Mouse (Mus musculus): ENCODE measurements around the gene 9530068E07Rik. TPM values are rescaled to one million over a fixed set of nuclear protein-coding genes. Genes with fewer than 3 reads are reported as not detected.
"Not testable (repeated sequence)": the region's sequence is repeated elsewhere in the genome, so short reads cannot be mapped to it uniquely, and the experiment has no call there.

Gene 9530068E07Rik
- polyA plus RNA-seq, 1 experiment from 2014 or later = 162 TPM

GRCm38 (mm10) chr11:52383741-52384140 is 12.5 kb upstream of the 9530068E07Rik start:
- Histone ChIP-seq H3K9ac (ENCODE audit: low read length) (no peak overlapping the region), H3K4me2 (ENCODE audit: low read depth, low read length, severe bottlenecking) (no peak overlapping the region), H3K4me3 (ENCODE audit: low read depth, low read length) (no peak overlapping the region), H3K27me3 (ENCODE audit: control insufficient read depth, insufficient read depth, low read length) (no peaks in the 10 kb centered on the region), H3K36me3 (ENCODE audit: control insufficient read depth, insufficient read depth, low read length) (peaks cover 2% of the 10 kb centered on the region; the same call in 1 of the 2 replicates), H3K9me3 (ENCODE audit: control insufficient read depth, low read length) (no peaks in the 10 kb centered on the region), H3K27ac (ENCODE audit: low read depth, low read length) (no peak overlapping the region), H3K4me1 (replicated peaks; ENCODE audit: control insufficient read depth, insufficient read depth, low read length) (no peaks in the 10 kb centered on the region)
- ATAC-seq (replicated peaks; ENCODE audit: low FRiP score) (no peak), DNase-seq (ENCODE audit: low spot score) (no peak)
- WGBS = 95% methylated on average over 14 of the region's 14 CpGs

DNA sequence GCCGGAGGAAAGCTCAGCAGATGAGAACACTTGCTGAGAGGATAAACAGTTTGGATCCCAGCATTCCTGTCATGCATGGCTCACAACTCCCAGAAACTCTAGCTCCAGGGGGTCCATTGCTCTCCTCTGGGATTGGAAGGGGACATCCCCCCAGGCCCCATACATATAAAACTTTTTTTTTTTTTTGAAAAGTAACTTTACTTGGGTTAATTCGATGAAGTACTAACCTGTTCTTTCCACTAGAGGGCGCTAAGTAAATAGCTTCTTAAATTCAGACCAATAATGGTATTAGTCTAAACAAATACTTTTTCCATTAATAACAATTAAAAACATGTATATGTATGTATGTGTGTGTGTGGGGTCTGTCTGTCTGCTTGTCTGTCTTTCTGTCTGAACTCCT is 11.6 kb upstream of the 9530068E07Rik start:
- Histone ChIP-seq H3K9ac (ENCODE audit: low read length) (no peak overlapping the region), H3K4me2 (ENCODE audit: low read depth, low read length, severe bottlenecking) (no peak overlapping the region), H3K36me3 (ENCODE audit: control insufficient read depth, insufficient read depth, low read length) (peaks cover 2% of the 10 kb centered on the region; the same call in 1 of the 2 replicates), H3K27ac (ENCODE audit: low read depth, low read length) (no peak overlapping the region), H3K4me1 (replicated peaks; ENCODE audit: control insufficient read depth, insufficient read depth, low read length) (no peaks in the 10 kb centered on the region), H3K9me3 (ENCODE audit: control insufficient read depth, low read length) (no peaks in the 10 kb centered on the region), H3K4me3 (ENCODE audit: low read depth, low read length) (no peak overlapping the region), H3K27me3 (ENCODE audit: control insufficient read depth, insufficient read depth, low read length) (no peaks in the 10 kb centered on the region)
- DNase-seq (ENCODE audit: low spot score) (no peak), ATAC-seq (replicated peaks; ENCODE audit: low FRiP score) (no peak)
- WGBS = 63% methylated on average over 3 of the region's 3 CpGs

DNA sequence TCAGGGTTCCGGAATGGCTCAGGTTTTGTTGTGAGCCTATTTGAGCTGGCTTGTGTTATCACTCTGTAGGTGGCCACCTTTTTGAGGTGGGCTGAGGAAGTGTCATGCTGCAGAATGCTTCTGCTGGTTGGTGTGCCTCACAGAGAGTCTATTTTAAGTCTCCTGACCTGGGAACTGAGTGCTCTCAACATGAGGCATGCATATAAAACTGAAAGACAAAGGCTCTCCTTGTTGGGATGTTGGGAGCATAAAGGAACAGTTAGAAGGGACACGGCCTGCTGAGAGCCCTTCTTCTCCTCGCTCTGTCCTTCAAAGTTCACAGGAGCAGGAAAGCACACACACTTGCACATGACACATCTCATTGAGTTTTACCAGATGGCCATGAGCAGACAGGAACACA is 9.3 kb upstream of the 9530068E07Rik start:
- ATAC-seq (replicated peaks; ENCODE audit: low FRiP score) (no peak), DNase-seq (ENCODE audit: low spot score) (no peak)
- 92% methylated on average over 3 of the region's 3 CpGs for WGBS
- H3K27ac ChIP-seq (ENCODE audit: low read depth, low read length) = no peak overlapping the region
- no peaks in the 10 kb centered on the region for H3K27me3 ChIP-seq (ENCODE audit: control insufficient read depth, insufficient read depth, low read length)
- no peak overlapping the region for H3K4me3 ChIP-seq (ENCODE audit: low read depth, low read length)
- H3K4me1 ChIP-seq (replicated peaks; ENCODE audit: control insufficient read depth, insufficient read depth, low read length) = no peaks in the 10 kb centered on the region
- H3K36me3 ChIP-seq (ENCODE audit: control insufficient read depth, insufficient read depth, low read length) = peaks cover 2% of the 10 kb centered on the region; the same call in 1 of the 2 replicates
- H3K9ac ChIP-seq (ENCODE audit: low read length) = no peak overlapping the region
- no peaks in the 10 kb centered on the region for H3K9me3 ChIP-seq (ENCODE audit: control insufficient read depth, low read length)
- no peak overlapping the region for H3K4me2 ChIP-seq (ENCODE audit: low read depth, low read length, severe bottlenecking)

- Histone ChIP-seq H3K4me2 (ENCODE audit: low read depth, low read length, severe bottlenecking) (no peak overlapping the region), H3K27me3 (ENCODE audit: control insufficient read depth, insufficient read depth, low read length) (no peaks in the 10 kb centered on the region), H3K9me3 (ENCODE audit: control insufficient read depth, low read length) (no peaks in the 10 kb centered on the region), H3K9ac (ENCODE audit: low read length) (no peak overlapping the region), H3K4me1 (replicated peaks; ENCODE audit: control insufficient read depth, insufficient read depth, low read length) (no peaks in the 10 kb centered on the region), H3K27ac (ENCODE audit: low read depth, low read length) (no peak overlapping the region), H3K4me3 (ENCODE audit: low read depth, low read length) (no peak overlapping the region), H3K36me3 (ENCODE audit: control insufficient read depth, insufficient read depth, low read length) (peaks cover 2% of the 10 kb centered on the region; the same call in 1 of the 2 replicates)
- no peak for DNase-seq (ENCODE audit: low spot score)
- 91% methylated on average over 12 of the region's 12 CpGs for WGBS
- no peak for ATAC-seq (replicated peaks; ENCODE audit: low FRiP score)
Observed at GRCm38 (mm10) chr11:52388150-52388549, 8.1 kb upstream of the 9530068E07Rik start.

DNA sequence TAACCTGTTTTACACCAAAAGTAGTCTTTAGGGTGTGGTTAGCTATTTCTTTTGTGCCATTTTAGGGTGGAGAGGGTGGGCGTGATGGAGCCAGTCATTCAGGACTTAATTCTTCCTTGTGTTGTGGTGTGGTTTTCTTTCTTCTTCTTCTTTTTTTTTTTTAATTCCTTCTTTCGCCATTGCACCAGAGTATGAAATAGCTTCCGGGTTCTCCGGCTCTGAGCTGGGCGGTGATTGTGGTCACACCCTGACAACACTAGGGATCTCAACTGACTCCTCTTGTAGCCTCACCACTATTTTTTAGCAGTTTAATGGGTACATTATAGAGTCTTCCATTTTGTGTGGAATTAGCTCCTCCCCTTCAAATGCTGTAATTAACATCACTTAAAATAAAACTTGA is 7.2 kb upstream of the 9530068E07Rik start:
- not testable (repeated sequence) for H3K9me3 ChIP-seq (ENCODE audit: control insufficient read depth, low read length); DNase-seq (ENCODE audit: low spot score); H3K27me3 ChIP-seq (ENCODE audit: control insufficient read depth, insufficient read depth, low read length); H3K27ac ChIP-seq (ENCODE audit: low read depth, low read length); ATAC-seq (replicated peaks; ENCODE audit: low FRiP score); H3K4me3 ChIP-seq (ENCODE audit: low read depth, low read length); H3K4me2 ChIP-seq (ENCODE audit: low read depth, low read length, severe bottlenecking); H3K9ac ChIP-seq (ENCODE audit: low read length); H3K4me1 ChIP-seq (replicated peaks; ENCODE audit: control insufficient read depth, insufficient read depth, low read length); H3K36me3 ChIP-seq (ENCODE audit: control insufficient read depth, insufficient read depth, low read length)
- WGBS = 94% methylated on average over 5 of the region's 5 CpGs

GRCm38 (mm10) chr11:52389933-52390332 is 6.3 kb upstream of the 9530068E07Rik start:
- ATAC-seq (replicated peaks; ENCODE audit: low FRiP score) (no peak), DNase-seq (ENCODE audit: low spot score) (no peak)
- Histone ChIP-seq H3K4me1 (replicated peaks; ENCODE audit: control insufficient read depth, insufficient read depth, low read length) (no peaks in the 10 kb centered on the region), H3K4me2 (ENCODE audit: low read depth, low read length, severe bottlenecking) (no peak overlapping the region), H3K9me3 (ENCODE audit: control insufficient read depth, low read length) (no peaks in the 10 kb centered on the region), H3K4me3 (ENCODE audit: low read depth, low read length) (no peak overlapping the region), H3K9ac (ENCODE audit: low read length) (no peak overlapping the region), H3K27ac (ENCODE audit: low read depth, low read length) (no peak overlapping the region), H3K36me3 (ENCODE audit: control insufficient read depth, insufficient read depth, low read length) (peaks cover 2% of the 10 kb centered on the region; the same call in 1 of the 2 replicates), H3K27me3 (ENCODE audit: control insufficient read depth, insufficient read depth, low read length) (no peaks in the 10 kb centered on the region)
- 93% methylated on average over 7 of the region's 7 CpGs for WGBS

- ATAC-seq (replicated peaks; ENCODE audit: low FRiP score) (no peak), DNase-seq (ENCODE audit: low spot score) (no peak)
- Histone ChIP-seq H3K27ac (ENCODE audit: low read depth, low read length) (no peak overlapping the region), H3K9ac (ENCODE audit: low read length) (no peak overlapping the region), H3K4me2 (ENCODE audit: low read depth, low read length, severe bottlenecking) (no peak overlapping the region), H3K36me3 (ENCODE audit: control insufficient read depth, insufficient read depth, low read length) (no peaks in the 10 kb centered on the region), H3K4me3 (ENCODE audit: low read depth, low read length) (no peak overlapping the region), H3K9me3 (ENCODE audit: control insufficient read depth, low read length) (no peaks in the 10 kb centered on the region), H3K4me1 (replicated peaks; ENCODE audit: control insufficient read depth, insufficient read depth, low read length) (no peaks in the 10 kb centered on the region; the same call in 1 of the 2 replicates), H3K27me3 (ENCODE audit: control insufficient read depth, insufficient read depth, low read length) (no peaks in the 10 kb centered on the region)
- WGBS = 84% methylated on average over 4 of the region's 4 CpGs
Observed at GRCm38 (mm10) chr11:52394494-52394893, 1.7 kb upstream of the 9530068E07Rik start.

DNA sequence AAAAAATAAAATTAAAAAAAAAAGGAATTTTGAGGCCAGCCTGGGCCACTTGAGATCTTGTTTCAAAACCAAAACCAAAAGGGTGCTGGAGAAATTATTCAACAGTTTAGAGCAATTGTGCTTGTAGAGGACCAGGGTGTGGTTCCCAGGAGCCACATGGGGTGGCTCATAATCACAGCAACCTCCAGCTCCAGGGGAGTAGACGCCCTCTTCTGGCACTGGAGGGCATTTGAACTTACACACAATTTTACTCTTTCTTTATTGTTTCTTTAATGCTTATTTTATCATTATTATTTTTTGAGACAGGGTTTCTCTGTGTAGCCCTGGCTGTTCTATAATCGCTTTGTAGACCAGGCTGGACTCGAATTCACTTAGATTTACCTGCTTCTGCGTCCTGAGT is 885 bp upstream of the 9530068E07Rik start:
- H3K9me3 ChIP-seq (ENCODE audit: control insufficient read depth, low read length) = no peaks in the 10 kb centered on the region
- H3K9ac ChIP-seq (ENCODE audit: low read length) = no peak overlapping the region
- no peaks in the 10 kb centered on the region for H3K27me3 ChIP-seq (ENCODE audit: control insufficient read depth, insufficient read depth, low read length)
- H3K36me3 ChIP-seq (ENCODE audit: control insufficient read depth, insufficient read depth, low read length) = no peaks in the 10 kb centered on the region
- no peaks in the 10 kb centered on the region; the same call in 1 of the 2 replicates for H3K4me1 ChIP-seq (replicated peaks; ENCODE audit: control insufficient read depth, insufficient read depth, low read length)
- H3K4me3 ChIP-seq (ENCODE audit: low read depth, low read length) = no peak overlapping the region
- H3K4me2 ChIP-seq (ENCODE audit: low read depth, low read length, severe bottlenecking) = no peak overlapping the region
- WGBS = 27% methylated on average over 4 of the region's 4 CpGs
- DNase-seq (ENCODE audit: low spot score) (no peak), ATAC-seq (replicated peaks; ENCODE audit: low FRiP score) (no peak)
- no peak overlapping the region for H3K27ac ChIP-seq (ENCODE audit: low read depth, low read length)

GRCm38 (mm10) chr11:52396597-52397188 is 465 bp downstream of the 9530068E07Rik start:
- no peak for DNase-seq (ENCODE audit: low spot score)
- ATAC-seq (replicated peaks; ENCODE audit: low FRiP score) = peak; percentile 79
- WGBS = under 1% methylated on average over 33 of the region's 33 CpGs

More at GRCm38 (mm10) chr11:52396597-52397188, 465 bp downstream of the 9530068E07Rik start:
- Histone ChIP-seq H3K9me3 (ENCODE audit: control insufficient read depth, low read length) (no peaks in the 10 kb centered on the region), H3K27ac (ENCODE audit: low read depth, low read length) (peak overlapping the region; percentile 86), H3K9ac (ENCODE audit: low read length) (peak overlapping the region; percentile 96), H3K4me1 (replicated peaks; ENCODE audit: control insufficient read depth, insufficient read depth, low read length) (no peaks in the 10 kb centered on the region; the same call in 1 of the 2 replicates), H3K36me3 (ENCODE audit: control insufficient read depth, insufficient read depth, low read length) (no peaks in the 10 kb centered on the region), H3K4me2 (ENCODE audit: low read depth, low read length, severe bottlenecking) (peak overlapping the region; percentile 59), H3K4me3 (ENCODE audit: low read depth, low read length) (peak overlapping the region; percentile 92), H3K27me3 (ENCODE audit: control insufficient read depth, insufficient read depth, low read length) (no peaks in the 10 kb centered on the region)
